Mouse (Mus musculus) forebrain, embryonic 11.5 days (tissue): Measurements from ENCODE around the gene Hnrnpdl. TPM values are rescaled to one million over a fixed set of nuclear protein-coding genes. Genes with fewer than 3 reads are reported as not detected.
A peak's percentile ranks its signal among the peaks of the same experiment; 100 is the strongest.

Source experiments
- ATAC-seq: fragments of 200-750 bp; cut with Nextera tagmentation; replicated peaks from 2 replicates; pipeline ENCODE4 v1.8.0; 2017; ENCODE audit warnings: moderate TSS enrichment; ENCODE audit not compliant: low FRiP score
- DNase-seq: peaks from one replicate; pipeline ENCODE4 v3.0.0-alpha.2; 2017; ENCODE audit warnings: low spot score
- H3K27ac ChIP-seq: fragments of 300-500 bp; sonication (generic); 2 replicates; pipeline ENCODE4 v1.5.1; 2014; ENCODE audit warnings: low read depth, low read length
- H3K27me3 ChIP-seq: fragments of 300-500 bp; sonication (generic); 2 replicates; pipeline ENCODE4 v1.6.1; 2014; ENCODE audit warnings: mild to moderate bottlenecking, low read length, mixed read lengths; ENCODE audit not compliant: control insufficient read depth, insufficient read depth
- H3K36me3 ChIP-seq: fragments of 300-500 bp; sonication (generic); 2 replicates; pipeline ENCODE4 v1.6.1; 2014; ENCODE audit warnings: mild to moderate bottlenecking, low read length, moderate library complexity, mixed read lengths; ENCODE audit not compliant: control insufficient read depth, insufficient read depth
- H3K4me1 ChIP-seq: fragments of 300-500 bp; sonication (generic); replicated peaks from 2 replicates; pipeline ENCODE4 v1.6.1; 2014; ENCODE audit warnings: low read length, mixed read lengths; ENCODE audit not compliant: control insufficient read depth, insufficient read depth
- H3K4me2 ChIP-seq: fragments of 300-500 bp; sonication (generic); 2 replicates; pipeline ENCODE4 v1.6.1; 2014; ENCODE audit warnings: low read depth, mild to moderate bottlenecking, low read length, moderate library complexity, mixed read lengths; ENCODE audit not compliant: severe bottlenecking
- H3K4me3 ChIP-seq: fragments of 300-500 bp; sonication (generic); 2 replicates; pipeline ENCODE4 v1.5.1; 2014; ENCODE audit warnings: low read depth, low read length
- H3K9ac ChIP-seq: fragments of 300-500 bp; sonication (generic); 2 replicates; pipeline ENCODE4 v1.6.1; 2014; ENCODE audit warnings: low read length
- H3K9me3 ChIP-seq: fragments of 300-500 bp; sonication (generic); 2 replicates; pipeline ENCODE4 v1.6.1; 2016; ENCODE audit warnings: low read length, mixed read lengths; ENCODE audit not compliant: control insufficient read depth
- WGBS: fragments of 180-500 bp; shearing (Covaris S2); extraction: QIAGEN DNeasy Blood & Tissue Kit; methylation state at CpG from one replicate; pipeline ENCODE4 v1.1.7; 2014; 5-methylcytosine and 5-hydroxymethylcytosine counted together
- polyA plus RNA-seq: library from polyadenylated mRNA; unstranded; fragments of >200 nt; fragmentation: Nextera tagmentation; extraction: Ambion mirVana; gene quantifications from 2 replicates; pipeline ENCODE4 v1.2.1, GENCODE M21; 2014

Gene Hnrnpdl
- polyA plus RNA-seq, 1 experiment from 2014 or later = 296 TPM

GRCm38 (mm10) chr5:100007040-100007375 is 32.5 kb downstream of the Hnrnpdl start:
- Histone ChIP-seq H3K9me3 (no peaks in the 10 kb centered on the region), H3K36me3 (no peaks in the 10 kb centered on the region), H3K4me3 (no peak overlapping the region), H3K9ac (no peak overlapping the region), H3K4me2 (no peak overlapping the region), H3K27me3 (no peaks in the 10 kb centered on the region), H3K27ac (no peak overlapping the region), H3K4me1 (no peaks in the 10 kb centered on the region)
- DNase-seq = no peak
- no peak for ATAC-seq
- 83% methylated on average over 4 of the region's 4 CpGs for WGBS

GRCm38 (mm10) chr5:100006324-100007039 is 33.0 kb downstream of the Hnrnpdl start:
- ATAC-seq = no peak
- no peak for DNase-seq
- WGBS = 90% methylated on average over 4 of the region's 4 CpGs

GRCm38 (mm10) chr5:100005896-100006295 is 33.6 kb downstream of the Hnrnpdl start:
- Histone ChIP-seq H3K4me3 (no peak overlapping the region), H3K9ac (no peak overlapping the region), H3K9me3 (no peaks in the 10 kb centered on the region), H3K36me3 (no peaks in the 10 kb centered on the region), H3K4me1 (no peaks in the 10 kb centered on the region), H3K27ac (no peak overlapping the region), H3K4me2 (no peak overlapping the region), H3K27me3 (no peaks in the 10 kb centered on the region)
- DNase-seq (no peak), ATAC-seq (no peak)
- 86% methylated on average over 6 of the region's 6 CpGs for WGBS

More at GRCm38 (mm10) chr5:100006324-100007039, 33.0 kb downstream of the Hnrnpdl start:
- H3K4me3 ChIP-seq = no peak overlapping the region
- H3K27ac ChIP-seq = no peak overlapping the region
- no peaks in the 10 kb centered on the region for H3K27me3 ChIP-seq
- no peak overlapping the region for H3K9ac ChIP-seq
- no peak overlapping the region for H3K4me2 ChIP-seq
- no peaks in the 10 kb centered on the region for H3K9me3 ChIP-seq
- H3K36me3 ChIP-seq = no peaks in the 10 kb centered on the region
- no peaks in the 10 kb centered on the region for H3K4me1 ChIP-seq

- H3K27me3 ChIP-seq = no peaks in the 10 kb centered on the region
Observed at GRCm38 (mm10) chr5:100005431-100005830, 34.0 kb downstream of the Hnrnpdl start.

GRCm38 (mm10) chr5:100003895-100004294 is 35.6 kb downstream of the Hnrnpdl start:
- H3K27ac ChIP-seq = no peak overlapping the region
- no peaks in the 10 kb centered on the region for H3K9me3 ChIP-seq
- WGBS = 88% methylated on average over 4 of the region's 4 CpGs
- no peaks in the 10 kb centered on the region for H3K36me3 ChIP-seq
- no peaks in the 10 kb centered on the region for H3K27me3 ChIP-seq
- H3K4me2 ChIP-seq = no peak overlapping the region
- no peak for DNase-seq
- ATAC-seq = no peak
- H3K4me1 ChIP-seq = no peaks in the 10 kb centered on the region
- H3K4me3 ChIP-seq = no peak overlapping the region
- H3K9ac ChIP-seq = no peak overlapping the region

More at GRCm38 (mm10) chr5:100005431-100005830, 34.0 kb downstream of the Hnrnpdl start:
- WGBS = 70% methylated on average over 3 of the region's 3 CpGs
- no peaks in the 10 kb centered on the region for H3K36me3 ChIP-seq
- H3K9ac ChIP-seq = no peak overlapping the region
- H3K4me1 ChIP-seq = no peaks in the 10 kb centered on the region
- no peak overlapping the region for H3K4me2 ChIP-seq
- ATAC-seq = no peak
- H3K27ac ChIP-seq = no peak overlapping the region
- H3K4me3 ChIP-seq = no peak overlapping the region
- peak; percentile 4 for DNase-seq
- no peaks in the 10 kb centered on the region for H3K9me3 ChIP-seq

- Histone ChIP-seq H3K36me3 (no peaks in the 10 kb centered on the region), H3K27me3 (no peaks in the 10 kb centered on the region), H3K27ac (no peak overlapping the region), H3K9ac (no peak overlapping the region), H3K4me2 (no peak overlapping the region), H3K9me3 (no peaks in the 10 kb centered on the region), H3K4me3 (no peak overlapping the region), H3K4me1 (no peaks in the 10 kb centered on the region)
- DNase-seq (no peak), ATAC-seq (no peak)
- WGBS = 38% methylated on average over 7 of the region's 8 CpGs
Observed at GRCm38 (mm10) chr5:100000500-100000899, 39.0 kb downstream of the Hnrnpdl start.

GRCm38 (mm10) chr5:100000048-100000447 is 39.4 kb downstream of the Hnrnpdl start:
- Histone ChIP-seq H3K36me3 (no peaks in the 10 kb centered on the region), H3K27me3 (no peaks in the 10 kb centered on the region), H3K9me3 (no peaks in the 10 kb centered on the region), H3K9ac (no peak overlapping the region), H3K4me1 (no peaks in the 10 kb centered on the region), H3K27ac (no peak overlapping the region), H3K4me3 (no peak overlapping the region), H3K4me2 (no peak overlapping the region)
- WGBS = 79% methylated on average over 7 of the region's 7 CpGs
- no peak for ATAC-seq
- no peak for DNase-seq

- H3K27ac ChIP-seq = no peak overlapping the region
- DNase-seq (no peak), ATAC-seq (no peak)
- WGBS = 93% methylated on average over 3 of the region's 3 CpGs
- H3K4me1 ChIP-seq = no peaks in the 10 kb centered on the region
- no peak overlapping the region for H3K9ac ChIP-seq
- no peak overlapping the region for H3K4me3 ChIP-seq
- H3K27me3 ChIP-seq = no peaks in the 10 kb centered on the region
- H3K9me3 ChIP-seq = no peaks in the 10 kb centered on the region
- no peaks in the 10 kb centered on the region for H3K36me3 ChIP-seq
- H3K4me2 ChIP-seq = no peak overlapping the region
Observed at GRCm38 (mm10) chr5:99994680-99995079, 44.8 kb downstream of the Hnrnpdl start.

- H3K27ac ChIP-seq = no peak overlapping the region
- no peaks in the 10 kb centered on the region for H3K4me1 ChIP-seq
- H3K27me3 ChIP-seq = no peaks in the 10 kb centered on the region
- H3K36me3 ChIP-seq = no peaks in the 10 kb centered on the region
- DNase-seq (no peak), ATAC-seq (no peak)
- no peak overlapping the region for H3K9ac ChIP-seq
- 89% methylated on average over 3 of the region's 3 CpGs for WGBS
- H3K4me2 ChIP-seq = no peak overlapping the region
- no peak overlapping the region for H3K4me3 ChIP-seq
- no peaks in the 10 kb centered on the region for H3K9me3 ChIP-seq
Observed at GRCm38 (mm10) chr5:99994166-99994565, 45.3 kb downstream of the Hnrnpdl start.
